Mouse (Mus musculus) kidney, postnatal 4 days (tissue): ENCODE measurements at regions not wholly inside any gene's neighbourhood (a gene's known extent, or its start where the extent isn't known, plus 50 kb on each side); places are given as distances from the start of the nearest gene placed in this dataset.

Experiments
- DNase-seq, 2 experiments: peaks; one replicate each; pipeline ENCODE4 v3.0.0; 2021; ENCODE audit warnings: mixed read lengths in 2 of 2

DNA sequence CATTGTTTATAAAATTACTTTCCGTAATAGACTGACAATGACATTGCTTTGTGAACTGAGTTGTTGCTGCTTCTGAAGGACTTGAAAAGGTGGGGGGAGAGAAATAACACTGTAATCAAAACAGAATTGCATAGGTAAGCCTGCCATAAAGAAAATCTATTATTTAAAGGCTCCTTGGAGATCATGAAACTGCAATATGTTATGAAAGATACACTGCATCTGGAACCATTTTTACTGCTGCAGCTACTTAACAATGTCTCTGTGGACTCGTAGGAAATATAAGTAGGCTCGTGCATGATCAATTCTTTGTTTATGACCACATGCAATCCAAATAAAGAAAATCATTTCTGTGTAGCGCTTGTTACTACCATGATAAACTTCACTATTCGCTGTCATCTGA, 145.0 kb upstream of the Syt1 start:
- no peak for DNase-seq

DNA sequence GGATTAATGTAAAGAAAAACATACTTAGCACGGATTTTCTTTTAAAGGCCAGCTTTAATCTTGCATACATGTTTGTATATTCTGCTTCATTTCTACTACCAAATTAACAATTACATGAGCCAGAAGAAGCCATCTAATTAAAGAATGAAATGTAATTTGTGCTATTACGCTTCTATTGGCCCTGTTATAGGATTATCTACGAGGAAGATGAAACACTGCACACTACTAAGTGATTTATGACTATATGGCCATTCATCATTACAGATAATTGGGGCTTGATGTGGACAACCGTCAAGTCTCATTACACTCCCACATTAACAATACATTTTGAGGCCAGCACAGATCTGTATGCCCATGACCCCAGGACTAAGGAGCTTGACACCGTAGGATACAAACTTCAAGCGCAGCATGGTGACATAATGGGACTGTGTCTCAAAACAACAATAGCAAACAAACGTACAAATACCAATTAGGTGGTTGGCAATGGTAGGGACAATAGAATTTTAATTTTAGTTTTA, 129.7 kb upstream of the Syt1 start:
- no peak for DNase-seq

DNA sequence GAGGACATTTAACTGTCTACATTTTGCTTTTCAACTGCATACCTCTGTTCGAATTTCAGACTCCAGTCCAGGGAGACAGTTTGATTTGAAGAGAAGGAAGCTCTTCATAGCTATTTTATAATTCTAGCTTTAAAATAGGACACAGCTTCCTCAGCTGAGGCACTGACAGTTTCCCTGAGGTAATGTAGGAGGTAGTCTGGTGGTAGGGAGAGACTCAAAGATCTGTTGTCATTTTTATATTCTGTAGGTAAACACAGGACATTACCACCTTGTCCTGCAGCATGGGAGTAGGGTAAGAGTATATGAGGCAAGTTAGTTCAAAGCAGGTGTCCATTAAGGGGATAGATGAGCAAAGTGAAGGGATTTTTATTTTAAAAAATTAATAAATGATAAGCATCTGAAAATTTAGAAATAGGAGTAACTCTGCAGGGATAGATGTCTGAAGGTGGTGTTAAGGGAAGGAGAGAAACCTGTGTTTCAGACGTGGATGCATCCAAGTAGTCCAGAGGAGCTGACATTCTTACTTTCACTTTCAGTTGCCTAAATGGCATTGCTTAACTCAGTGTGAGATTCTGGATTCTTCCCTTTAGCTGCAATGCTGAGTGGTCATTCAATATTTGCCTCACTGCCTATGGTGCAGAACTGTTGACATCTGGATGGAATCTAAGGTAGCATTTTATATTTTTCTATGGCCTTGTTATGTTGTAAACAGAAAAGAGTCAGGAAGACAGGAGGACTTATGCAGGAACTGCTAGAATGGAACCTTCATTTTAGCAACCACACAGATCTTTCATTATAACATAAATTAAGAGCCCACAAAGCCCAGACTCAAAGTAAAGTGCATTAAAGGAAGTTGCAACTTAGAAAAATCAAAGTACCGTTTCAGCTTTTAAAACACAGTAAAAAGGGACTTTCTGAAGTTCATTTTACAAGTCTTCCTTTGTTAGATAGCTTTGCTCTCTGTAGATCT, 126.3 kb upstream of the Syt1 start:
- no peak for DNase-seq

DNA sequence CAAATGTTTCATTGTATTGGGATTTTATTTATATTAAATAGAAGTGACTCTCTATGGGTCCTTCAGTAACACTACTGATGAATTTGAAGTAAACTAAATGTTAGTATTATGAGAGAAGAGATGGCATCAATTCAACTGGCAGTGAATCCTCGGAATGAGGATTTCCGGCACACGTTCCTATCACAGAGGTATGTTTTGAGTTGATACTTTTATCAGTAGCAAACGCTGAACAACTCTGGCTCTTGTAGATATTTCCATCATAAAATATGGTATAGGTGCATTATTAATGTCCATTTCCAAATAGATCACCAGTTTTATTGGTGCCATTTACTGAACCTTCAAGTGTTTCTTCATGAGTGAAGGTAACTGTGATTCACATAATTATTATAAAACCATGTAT, 123.7 kb upstream of the Syt1 start:
- DNase-seq, result no peak

DNA sequence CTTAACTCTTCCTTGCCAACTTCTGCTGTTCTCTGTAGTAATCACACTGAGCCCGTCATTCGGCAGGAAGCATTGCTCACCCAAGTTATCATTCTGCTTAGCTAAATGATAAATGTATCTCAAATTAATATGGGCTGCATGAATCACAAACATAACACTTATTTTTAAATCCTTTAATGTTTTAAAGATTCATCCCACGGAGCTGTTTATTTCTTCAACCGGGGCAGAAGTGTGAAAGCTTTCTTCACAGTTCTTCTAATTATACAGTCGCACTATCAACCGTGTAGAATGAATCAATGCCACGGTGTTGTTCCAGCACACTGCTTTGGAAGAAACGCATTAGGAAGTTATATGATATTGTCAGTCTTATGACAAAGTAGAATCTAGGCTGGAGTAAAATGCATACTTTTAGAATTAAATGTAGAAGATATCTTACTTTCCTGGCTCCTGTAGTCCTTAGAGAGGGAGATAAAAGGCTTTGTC, 121.3 kb upstream of the Syt1 start:
- no peak for DNase-seq

DNA sequence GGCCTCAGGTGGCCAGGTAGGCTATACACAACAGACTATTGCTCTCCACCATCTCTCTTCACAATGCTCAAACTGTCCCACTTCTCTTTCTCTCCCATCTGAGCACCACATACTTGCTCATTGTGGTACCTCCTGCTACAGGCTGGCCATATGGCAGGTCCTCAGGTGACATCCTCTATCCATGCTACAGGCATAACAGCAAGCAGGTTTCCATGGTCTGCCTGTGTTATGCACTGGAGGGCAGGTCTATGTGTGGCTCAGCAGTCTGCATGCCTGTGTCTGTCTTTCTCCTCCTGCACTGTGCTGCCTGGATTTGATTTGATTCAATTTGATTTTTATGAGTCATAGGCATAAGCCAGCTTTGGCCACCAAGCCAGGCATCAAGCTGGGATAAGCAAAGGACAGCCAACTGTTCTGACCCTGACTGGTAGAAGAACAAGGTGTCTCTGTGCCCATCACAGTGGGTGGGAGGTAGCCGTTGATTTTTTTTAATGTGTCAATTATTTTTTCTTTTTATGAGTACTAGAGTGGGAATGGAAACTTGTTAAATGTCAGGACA, 118.8 kb upstream of the Syt1 start:
- DNase-seq, result no peak

DNA sequence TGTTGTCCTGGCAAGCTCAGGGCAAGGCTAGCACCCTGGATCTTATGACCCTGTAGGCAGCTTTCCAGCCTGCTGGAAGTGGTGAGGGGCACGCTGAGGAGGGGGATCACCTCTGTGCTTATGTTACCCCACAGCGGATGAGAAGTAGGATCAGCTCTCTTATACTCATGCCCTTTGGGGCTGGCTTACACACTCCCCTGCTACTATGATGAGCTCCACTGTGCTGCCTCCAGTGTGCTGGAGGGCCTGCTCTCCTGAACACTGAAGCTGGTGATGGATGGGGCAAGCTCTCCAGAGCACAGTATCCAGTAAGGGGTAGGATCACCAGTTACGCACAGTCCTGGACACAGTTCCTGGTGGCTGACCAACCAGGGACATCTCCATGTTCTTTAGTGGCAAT, 118.3 kb upstream of the Syt1 start:
- no peak for DNase-seq

DNA sequence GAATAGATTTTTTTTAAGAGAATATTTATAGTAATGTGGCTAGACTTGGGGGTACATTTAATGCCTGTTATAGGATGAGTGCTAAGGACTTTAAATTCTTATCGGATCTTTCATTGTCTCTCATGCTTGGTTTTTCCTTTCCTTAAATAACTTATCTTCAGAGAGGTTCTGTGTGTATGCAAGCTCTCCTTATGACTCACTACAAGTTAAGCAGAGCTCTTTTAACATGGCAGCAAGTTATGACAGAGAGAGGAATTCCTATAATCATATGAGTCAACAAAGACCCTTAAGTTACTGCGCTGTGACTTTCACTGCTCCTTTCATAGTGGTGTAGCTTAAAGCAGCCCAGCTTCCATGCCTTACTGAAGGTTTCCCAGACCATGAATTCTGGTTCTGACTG, 115.9 kb upstream of the Syt1 start:
- no peak for DNase-seq

DNA sequence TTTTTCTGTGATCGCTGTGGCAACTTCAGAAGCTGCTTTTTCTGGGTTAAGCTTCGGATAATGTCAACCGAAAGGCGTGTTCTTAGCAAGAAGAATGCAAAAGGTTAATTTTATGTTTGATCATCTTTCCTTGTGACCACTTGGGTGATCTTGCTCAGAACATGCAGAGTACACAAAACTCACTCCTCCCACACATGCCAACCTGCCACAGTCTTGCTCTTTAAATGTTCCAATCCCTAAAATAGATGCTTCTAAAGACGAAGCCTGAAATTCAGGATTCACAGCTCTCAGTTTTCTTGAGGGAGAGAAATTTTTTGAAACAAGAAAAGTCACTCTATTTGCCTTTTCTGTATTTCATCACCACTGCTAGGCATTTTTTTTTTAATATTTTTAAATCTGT, 106.4 kb upstream of the Syt1 start:
- no peak for DNase-seq

DNA sequence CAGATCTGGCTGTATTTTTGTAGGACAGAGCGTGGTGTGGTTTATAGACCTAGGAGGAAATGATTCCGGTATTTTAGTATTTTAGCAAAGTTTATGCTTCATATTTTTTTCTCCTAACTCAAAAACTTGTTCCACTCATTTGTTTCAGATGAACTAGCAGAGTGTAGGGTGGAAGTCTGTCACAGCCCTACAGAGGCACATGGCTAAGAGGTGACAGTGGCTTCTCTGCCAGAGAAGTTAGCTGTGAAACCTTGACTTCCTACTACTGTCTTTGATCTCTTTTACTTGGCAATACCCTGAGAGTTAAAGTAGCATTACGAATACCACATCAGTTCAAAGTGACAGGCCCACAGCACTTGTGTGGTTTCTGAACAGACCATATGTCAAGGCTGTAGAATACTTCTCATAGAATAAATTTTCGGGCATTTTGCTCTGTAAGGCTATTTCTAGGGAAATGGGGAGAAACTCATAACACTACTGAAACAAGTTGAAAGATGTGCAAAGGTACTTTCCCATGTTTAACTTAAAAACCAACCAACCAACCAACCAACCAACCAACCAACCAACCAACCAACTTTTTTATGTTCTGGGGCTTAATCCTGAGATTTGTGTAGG, 104.3 kb upstream of the Syt1 start:
- no peak for DNase-seq

DNA sequence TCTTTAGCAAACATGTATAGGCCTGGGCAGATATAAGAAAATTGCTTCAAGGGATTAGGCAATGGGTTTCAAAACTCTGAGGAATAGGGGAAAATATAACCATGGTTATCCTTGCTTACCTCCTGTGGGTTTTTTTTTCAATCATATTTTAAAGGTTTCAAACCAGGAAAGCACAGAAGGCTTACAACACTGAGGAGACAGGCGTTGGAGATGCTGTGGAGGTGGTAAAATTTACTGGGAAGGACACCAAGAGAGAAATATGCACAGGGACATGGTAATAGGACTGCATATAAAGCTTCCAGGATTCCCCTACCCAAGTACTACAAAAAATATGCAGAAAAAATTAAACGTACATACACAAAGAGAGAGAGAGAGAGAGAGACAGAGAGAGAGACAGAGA, 95.0 kb upstream of the Syt1 start:
- DNase-seq, result no peak

DNA sequence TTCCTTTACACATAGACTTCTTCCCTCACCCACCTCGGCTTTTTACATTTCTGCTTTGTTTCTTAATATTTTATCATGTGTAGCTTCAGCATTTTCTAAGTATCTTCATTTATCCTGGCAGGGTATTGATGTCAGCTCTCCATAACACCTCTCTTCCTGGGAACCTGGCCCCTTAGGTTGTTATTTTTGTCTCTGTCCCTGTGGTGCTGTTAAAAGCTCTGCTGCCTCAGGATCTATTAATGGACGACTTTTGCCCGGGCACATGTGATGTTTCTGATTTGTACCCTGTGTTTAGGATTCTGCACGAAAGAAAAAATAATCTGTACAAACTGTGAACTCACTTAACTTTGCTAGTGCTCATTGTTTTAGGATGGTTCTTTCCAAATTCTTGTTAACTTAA, 81.4 kb upstream of the Syt1 start:
- no peak for DNase-seq

DNA sequence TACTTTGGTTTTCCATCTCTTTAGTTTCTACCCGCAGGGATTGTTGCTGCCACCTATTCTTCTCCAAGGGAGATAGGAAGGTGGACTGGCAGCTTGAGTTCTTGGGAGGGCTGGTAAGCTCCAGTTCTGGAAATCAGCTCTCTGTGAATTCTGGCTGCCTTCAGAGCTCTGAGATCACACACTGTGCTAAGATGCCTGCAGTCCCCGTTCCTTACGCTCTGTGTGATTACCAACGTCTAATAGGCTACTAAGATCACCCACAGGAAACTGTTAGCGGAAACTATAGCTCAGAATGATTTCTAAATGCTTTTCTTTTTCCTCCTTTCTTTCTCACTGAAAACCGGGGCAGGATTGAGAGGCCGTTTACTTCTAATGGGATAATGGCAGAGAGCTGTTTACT, 69.0 kb upstream of the Syt1 start:
- no peak for DNase-seq

DNA sequence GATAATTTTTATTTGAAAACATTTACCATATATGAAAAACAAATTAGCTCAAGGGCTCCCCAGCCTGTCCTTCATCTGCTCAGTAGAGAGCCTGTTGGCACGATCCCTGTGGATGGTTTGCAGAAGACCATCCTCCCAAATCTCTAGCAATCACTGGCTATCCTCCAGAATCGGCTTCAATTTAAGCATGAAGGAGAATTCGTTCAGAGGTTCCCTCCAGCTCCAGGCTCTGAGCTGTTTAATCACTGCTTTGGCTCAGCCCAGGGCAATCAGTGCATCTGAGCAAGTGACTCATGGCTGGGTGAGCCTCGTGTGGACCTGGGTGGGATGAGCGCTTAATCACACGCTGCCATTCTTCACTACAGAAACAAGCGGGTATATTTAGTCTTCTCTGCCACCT, 63.4 kb upstream of the Syt1 start:
- DNase-seq, result no peak
